Mouse (Mus musculus) neural tube, embryonic 12.5 days (tissue): ENCODE data around the gene Lbhd1. TPM values are rescaled to one million over a fixed set of nuclear protein-coding genes. Genes with fewer than 3 reads are reported as not detected.

ENCODE experiments used
- microRNA-seq: library from miRNA; unstranded; fragments of <30 nt; microRNA quantifications from one replicate; pipeline ENCODE4, GENCODE M21; 2017
- polyA plus RNA-seq: library from polyadenylated mRNA; unstranded; fragments of >200 nt; fragmentation: Nextera tagmentation; extraction: Ambion mirVana; gene quantifications from 2 replicates; pipeline ENCODE4 v1.2.1, GENCODE M21; 2016

Lbhd1 gene
- polyA plus RNA-seq, 1 experiment from 2014 or later: 89.5 TPM

Small RNA genes within 50 kb of the gene (microRNA-seq; reads per million reads assigned to microRNA genes)
- gene Mir5136: not detected

Other genes with a start within 250 kb of the Lbhd1 start
- 0.17 and 0.20 TPM in 2 replicates for gene Chrm1, start 219.9 kb upstream of the Lbhd1 start, polyA plus RNA-seq
- 144 and 147 TPM in 2 replicates for gene Slc3a2, start 160.4 kb upstream of the Lbhd1 start, polyA plus RNA-seq
- gene Wdr74, start 147.9 kb upstream of the Lbhd1 start, polyA plus RNA-seq: 83.5 and 85.1 TPM in 2 replicates
- gene 1700092M07Rik, start 143.0 kb upstream of the Lbhd1 start, polyA plus RNA-seq: 2.3 and 3.6 TPM in 2 replicates
- gene Stx5a, start 142.3 kb upstream of the Lbhd1 start, polyA plus RNA-seq: 129 TPM in 2 replicates
- 186 and 216 TPM in 2 replicates for gene Nxf1, start 126.7 kb upstream of the Lbhd1 start, polyA plus RNA-seq
- gene Tmem223, start 112.7 kb upstream of the Lbhd1 start, polyA plus RNA-seq: 199 and 210 TPM in 2 replicates
- 37.2 and 39.0 TPM in 2 replicates for gene Tmem179b, start 109.3 kb upstream of the Lbhd1 start, polyA plus RNA-seq
- gene Taf6l, start 97.3 kb upstream of the Lbhd1 start, polyA plus RNA-seq: 29.9 and 34.4 TPM in 2 replicates
- 152 and 158 TPM in 2 replicates for gene Polr2g, start 85.2 kb upstream of the Lbhd1 start, polyA plus RNA-seq
- 7.2 and 7.5 TPM in 2 replicates for gene Zbtb3, start 81.2 kb upstream of the Lbhd1 start, polyA plus RNA-seq
- 55.2 and 57.7 TPM in 2 replicates for gene Ttc9c, start 64.4 kb upstream of the Lbhd1 start, polyA plus RNA-seq
- gene Hnrnpul2, start 63.7 kb upstream of the Lbhd1 start, polyA plus RNA-seq: 5.7 and 7.5 TPM in 2 replicates
- gene AC129217.1, start 54.0 kb upstream of the Lbhd1 start, polyA plus RNA-seq: 0.45 TPM in 1 of 2 replicates, not detected in the other
- 66.1 and 68.5 TPM in 2 replicates for gene Bscl2, start 46.3 kb upstream of the Lbhd1 start, polyA plus RNA-seq
- gene Gng3, start 44.5 kb upstream of the Lbhd1 start, polyA plus RNA-seq: 203 and 211 TPM in 2 replicates
- gene Lrrn4cl, start 33.0 kb upstream of the Lbhd1 start, polyA plus RNA-seq: 0.47 and 0.56 TPM in 2 replicates
- gene Ubxn1, start 12.2 kb upstream of the Lbhd1 start, polyA plus RNA-seq: 186 and 193 TPM in 2 replicates
- gene Uqcc3, start 2.8 kb upstream of the Lbhd1 start, polyA plus RNA-seq: 62.2 and 66.0 TPM in 2 replicates
- not detected in 2 replicates for gene Gm49403, start 198 bp downstream of the Lbhd1 start, polyA plus RNA-seq
- 82.0 and 98.5 TPM in 2 replicates for gene 1810009A15Rik, start 5.1 kb downstream of the Lbhd1 start, polyA plus RNA-seq
- not detected in 2 replicates for gene Gm49416, start 5.2 kb downstream of the Lbhd1 start, polyA plus RNA-seq
- 43.6 and 47.3 TPM in 2 replicates for gene Ints5, start 9.3 kb downstream of the Lbhd1 start, polyA plus RNA-seq
- 116 and 119 TPM in 2 replicates for gene Ganab, start 14.3 kb downstream of the Lbhd1 start, polyA plus RNA-seq
- gene B3gat3, start 36.6 kb downstream of the Lbhd1 start, polyA plus RNA-seq: 84.2 and 91.5 TPM in 2 replicates
- 2.1 and 2.3 TPM in 2 replicates for gene Rom1, start 45.6 kb downstream of the Lbhd1 start, polyA plus RNA-seq
- gene Eml3, start 45.8 kb downstream of the Lbhd1 start, polyA plus RNA-seq: 14.1 and 14.3 TPM in 2 replicates
- 175 and 177 TPM in 2 replicates for gene Mta2, start 58.1 kb downstream of the Lbhd1 start, polyA plus RNA-seq
- gene Tut1, start 70.1 kb downstream of the Lbhd1 start, polyA plus RNA-seq: 32.5 and 34.6 TPM in 2 replicates
- 360 and 361 TPM in 2 replicates for gene Eef1g, start 83.3 kb downstream of the Lbhd1 start, polyA plus RNA-seq
- 5.0 and 6.3 TPM in 2 replicates for gene Ahnak, start 105.6 kb downstream of the Lbhd1 start, polyA plus RNA-seq
- gene Scgb1a1, start 204.2 kb downstream of the Lbhd1 start, polyA plus RNA-seq: not detected in 2 replicates